Mouse (Mus musculus): ENCODE measurements around the gene Srp72. TPM values are rescaled to one million over a fixed set of nuclear protein-coding genes. Genes with fewer than 3 reads are reported as not detected.
A peak's percentile ranks its signal among the peaks of the same experiment; 100 is the strongest.

Srp72 gene
- polyA plus RNA-seq, 1 experiment from 2014 or later: 49.5 TPM

DNA sequence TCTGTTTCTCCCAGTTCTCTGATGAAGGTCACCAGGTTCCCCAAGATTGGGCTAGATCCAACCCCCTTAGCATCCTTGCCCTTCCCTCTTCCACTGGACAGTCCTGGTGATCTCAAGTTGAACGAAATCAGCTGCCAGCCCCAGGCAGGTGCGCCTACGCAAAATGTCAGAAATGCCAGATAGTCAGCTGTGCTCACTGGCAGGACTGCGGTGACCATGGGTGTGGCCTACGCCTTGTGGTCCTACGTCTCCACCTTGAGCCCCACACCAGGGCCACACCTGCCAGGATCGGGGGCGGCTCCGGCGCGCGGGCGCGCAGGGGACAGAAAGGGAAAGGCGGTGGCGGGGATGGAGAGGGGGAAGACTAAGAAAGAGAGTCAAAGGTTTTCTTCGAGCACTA is 26.7 kb downstream of the Srp72 start:
- H3K36me3 ChIP-seq (ENCODE audit: insufficient read depth, low read length): peaks cover 16% of the 10 kb centered on the region; the same call in 1 of the 2 replicates
- H3K9me3 ChIP-seq (ENCODE audit: low read length): no peaks in the 10 kb centered on the region
- no peak overlapping the region for H3K4me3 ChIP-seq (ENCODE audit: low read depth, low read length)
- no peak overlapping the region for H3K4me2 ChIP-seq (replicated peaks; ENCODE audit: low read depth, low read length)
- H3K9ac ChIP-seq (replicated peaks; ENCODE audit: low read depth): no peak overlapping the region
- TF ChIP-seq EP300 (IDR thresholded peaks at IDR 0.05): no peak
- TF ChIP-seq CTCF (IDR thresholded peaks at IDR 0.05): no peak
- ATAC-seq (no peak), DNase-seq (ENCODE audit: low spot score) (no peak)
- H3K4me1 ChIP-seq (ENCODE audit: insufficient read depth, low read depth, low read length): no peaks in the 10 kb centered on the region
- no peaks in the 10 kb centered on the region for H3K27me3 ChIP-seq (replicated peaks; ENCODE audit: insufficient read depth, low read length)
- no peak overlapping the region for H3K27ac ChIP-seq (ENCODE audit: low read length)
- 91% methylated on average over 17 of the region's 17 CpGs for WGBS

DNA sequence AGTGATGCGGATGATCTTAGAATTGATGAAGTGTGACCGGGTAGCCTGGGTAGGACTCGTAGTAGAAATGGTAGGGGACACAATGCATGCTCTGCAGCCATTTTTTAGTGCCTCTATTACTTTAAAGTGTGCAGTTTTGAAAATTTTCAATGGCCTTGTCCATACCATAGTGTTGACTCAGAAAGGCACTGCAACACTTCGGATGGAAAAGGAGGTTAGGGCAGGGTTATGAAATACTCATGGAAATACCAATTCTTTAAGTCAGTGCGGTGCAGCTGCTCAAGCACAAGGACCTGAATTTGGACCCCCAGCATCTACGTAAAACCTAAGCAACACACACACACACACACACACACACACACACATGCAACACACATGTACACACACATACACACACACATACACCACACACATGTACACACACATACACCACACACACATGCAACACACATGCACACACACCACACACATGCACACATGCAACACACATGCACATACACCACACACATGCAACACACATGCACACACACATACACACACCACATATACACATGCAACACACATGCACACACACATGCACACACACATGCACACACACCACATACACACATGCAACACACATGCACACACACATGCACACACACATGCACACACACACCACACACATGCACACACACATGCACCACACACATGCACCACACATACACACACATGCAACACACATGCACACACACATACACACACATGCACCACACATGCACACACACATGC is 29.8 kb downstream of the Srp72 start, which contains the start of gene Arl9:
Arl9 (plus strand) TSS at position 5 of the 771 bp plus-strand sequence.
- Histone ChIP-seq H3K27me3 (replicated peaks; ENCODE audit: insufficient read depth, low read length) (no peaks in the 10 kb centered on the region), H3K27ac (ENCODE audit: low read length) (no peak within 1 kb of the TSS), H3K4me2 (replicated peaks; ENCODE audit: low read depth, low read length) (no peak within 1 kb of the TSS), H3K9ac (replicated peaks; ENCODE audit: low read depth) (no peak within 1 kb of the TSS), H3K4me1 (ENCODE audit: insufficient read depth, low read depth, low read length) (no peaks in the 10 kb centered on the region), H3K36me3 (ENCODE audit: insufficient read depth, low read length) (no peaks in the 10 kb centered on the region), H3K4me3 (ENCODE audit: low read depth, low read length) (no peak within 1 kb of the TSS), H3K9me3 (ENCODE audit: low read length) (no peaks in the 10 kb centered on the region)
- DNase-seq (ENCODE audit: low spot score) (no peak), ATAC-seq (no peak)
- WGBS: 86% methylated on average over 6 of the region's 6 CpGs
- no peak for TF ChIP-seq EP300 (IDR thresholded peaks at IDR 0.05)

DNA sequence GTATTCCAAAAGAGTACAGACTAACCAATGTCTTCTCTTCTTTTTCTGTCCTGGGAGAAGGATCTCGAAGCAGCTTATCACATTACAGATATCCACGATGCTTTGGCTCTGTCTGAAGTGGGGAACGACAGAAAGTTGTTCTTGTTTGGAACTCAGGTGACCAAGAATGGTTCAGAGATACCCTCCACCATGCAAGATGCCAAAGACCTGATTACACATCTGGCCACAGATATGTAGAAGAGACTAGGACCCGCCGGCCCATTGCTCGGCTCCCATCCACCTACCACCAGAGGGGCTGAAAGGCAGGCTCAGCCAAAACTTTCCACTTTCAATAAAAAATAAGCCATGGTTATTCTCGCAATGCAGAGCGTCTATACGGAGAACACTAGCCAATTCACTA is 35.9 kb downstream of the Srp72 start:
- Histone ChIP-seq H3K9me3 (ENCODE audit: low read length) (no peaks in the 10 kb centered on the region), H3K27ac (ENCODE audit: low read length) (no peak overlapping the region), H3K4me1 (ENCODE audit: insufficient read depth, low read depth, low read length) (no peaks in the 10 kb centered on the region), H3K27me3 (replicated peaks; ENCODE audit: insufficient read depth, low read length) (no peaks in the 10 kb centered on the region), H3K4me2 (replicated peaks; ENCODE audit: low read depth, low read length) (no peak overlapping the region), H3K9ac (replicated peaks; ENCODE audit: low read depth) (no peak overlapping the region), H3K36me3 (ENCODE audit: insufficient read depth, low read length) (no peaks in the 10 kb centered on the region), H3K4me3 (ENCODE audit: low read depth, low read length) (no peak overlapping the region)
- no peak for ATAC-seq
- WGBS: 86% methylated on average over 9 of the region's 9 CpGs
- DNase-seq (ENCODE audit: low spot score): no peak
- TF ChIP-seq EP300 (IDR thresholded peaks at IDR 0.05) (no peak), CTCF (IDR thresholded peaks at IDR 0.05) (no peak)

DNA sequence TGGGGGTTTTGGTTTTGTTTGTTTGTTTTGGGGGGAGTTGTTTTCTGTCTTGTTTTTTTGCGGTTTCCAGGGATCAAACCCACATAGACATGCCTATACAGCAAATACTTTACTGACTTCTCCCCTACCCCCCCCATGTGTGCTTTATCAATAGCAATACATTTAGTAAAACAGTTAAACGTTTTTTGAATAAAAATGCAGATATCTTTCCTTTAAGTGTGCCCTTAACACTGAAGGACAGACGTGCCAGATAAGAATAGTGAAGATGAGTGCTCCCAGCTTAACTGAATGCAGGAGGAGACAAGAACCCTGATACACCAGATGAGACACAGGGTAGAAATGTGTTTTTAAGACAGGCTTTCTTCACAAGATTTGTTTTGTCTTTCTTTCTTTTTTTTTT is 36.6 kb downstream of the Srp72 start:
- Histone ChIP-seq H3K9ac (replicated peaks; ENCODE audit: low read depth) (no peak overlapping the region), H3K4me2 (replicated peaks; ENCODE audit: low read depth, low read length) (no peak overlapping the region), H3K27ac (ENCODE audit: low read length) (no peak overlapping the region), H3K4me1 (ENCODE audit: insufficient read depth, low read depth, low read length) (peaks cover 1% of the 10 kb centered on the region; the same call in 1 of the 2 replicates), H3K36me3 (ENCODE audit: insufficient read depth, low read length) (no peaks in the 10 kb centered on the region), H3K27me3 (replicated peaks; ENCODE audit: insufficient read depth, low read length) (no peaks in the 10 kb centered on the region), H3K4me3 (ENCODE audit: low read depth, low read length) (no peak overlapping the region), H3K9me3 (ENCODE audit: low read length) (no peaks in the 10 kb centered on the region)
- TF ChIP-seq CTCF (IDR thresholded peaks at IDR 0.05): no peak
- no peak for TF ChIP-seq EP300 (IDR thresholded peaks at IDR 0.05)
- DNase-seq (ENCODE audit: low spot score): no peak
- 64% methylated on average over 3 of the region's 3 CpGs for WGBS
- no peak for ATAC-seq

DNA sequence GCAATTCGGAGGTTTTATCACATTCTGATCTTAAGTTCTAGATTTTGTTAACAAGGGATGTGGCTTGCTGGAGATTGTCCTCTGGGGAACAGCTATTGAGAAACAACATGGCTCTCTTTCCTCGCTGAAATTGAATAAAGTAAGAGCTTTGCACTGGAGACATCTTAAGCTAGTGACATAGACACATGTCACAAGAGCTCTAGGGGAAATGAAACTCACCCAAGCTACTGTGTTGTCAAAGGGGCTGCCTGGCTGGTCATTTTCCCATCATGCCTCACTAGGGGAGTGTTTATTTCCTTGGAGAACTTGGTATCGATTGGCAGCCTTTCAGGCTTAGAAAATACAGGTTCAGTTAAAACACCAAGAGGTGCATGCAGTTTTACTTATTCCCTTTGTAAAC is 38.7 kb downstream of the Srp72 start:
- no peaks in the 10 kb centered on the region for H3K36me3 ChIP-seq (ENCODE audit: insufficient read depth, low read length)
- ATAC-seq: no peak
- H3K4me3 ChIP-seq (ENCODE audit: low read depth, low read length): no peak overlapping the region
- DNase-seq (ENCODE audit: low spot score): peak; percentile 35
- H3K27me3 ChIP-seq (replicated peaks; ENCODE audit: insufficient read depth, low read length): no peaks in the 10 kb centered on the region
- H3K4me1 ChIP-seq (ENCODE audit: insufficient read depth, low read depth, low read length): peaks cover 3% of the 10 kb centered on the region; the same call in 1 of the 2 replicates
- no peaks in the 10 kb centered on the region for H3K9me3 ChIP-seq (ENCODE audit: low read length)
- TF ChIP-seq CTCF (IDR thresholded peaks at IDR 0.05) (no peak), EP300 (IDR thresholded peaks at IDR 0.05) (no peak)
- no peak overlapping the region for H3K9ac ChIP-seq (replicated peaks; ENCODE audit: low read depth)
- WGBS: 53% methylated on average over 3 of the region's 3 CpGs
- no peak overlapping the region for H3K4me2 ChIP-seq (replicated peaks; ENCODE audit: low read depth, low read length)
- no peak overlapping the region for H3K27ac ChIP-seq (ENCODE audit: low read length)

DNA sequence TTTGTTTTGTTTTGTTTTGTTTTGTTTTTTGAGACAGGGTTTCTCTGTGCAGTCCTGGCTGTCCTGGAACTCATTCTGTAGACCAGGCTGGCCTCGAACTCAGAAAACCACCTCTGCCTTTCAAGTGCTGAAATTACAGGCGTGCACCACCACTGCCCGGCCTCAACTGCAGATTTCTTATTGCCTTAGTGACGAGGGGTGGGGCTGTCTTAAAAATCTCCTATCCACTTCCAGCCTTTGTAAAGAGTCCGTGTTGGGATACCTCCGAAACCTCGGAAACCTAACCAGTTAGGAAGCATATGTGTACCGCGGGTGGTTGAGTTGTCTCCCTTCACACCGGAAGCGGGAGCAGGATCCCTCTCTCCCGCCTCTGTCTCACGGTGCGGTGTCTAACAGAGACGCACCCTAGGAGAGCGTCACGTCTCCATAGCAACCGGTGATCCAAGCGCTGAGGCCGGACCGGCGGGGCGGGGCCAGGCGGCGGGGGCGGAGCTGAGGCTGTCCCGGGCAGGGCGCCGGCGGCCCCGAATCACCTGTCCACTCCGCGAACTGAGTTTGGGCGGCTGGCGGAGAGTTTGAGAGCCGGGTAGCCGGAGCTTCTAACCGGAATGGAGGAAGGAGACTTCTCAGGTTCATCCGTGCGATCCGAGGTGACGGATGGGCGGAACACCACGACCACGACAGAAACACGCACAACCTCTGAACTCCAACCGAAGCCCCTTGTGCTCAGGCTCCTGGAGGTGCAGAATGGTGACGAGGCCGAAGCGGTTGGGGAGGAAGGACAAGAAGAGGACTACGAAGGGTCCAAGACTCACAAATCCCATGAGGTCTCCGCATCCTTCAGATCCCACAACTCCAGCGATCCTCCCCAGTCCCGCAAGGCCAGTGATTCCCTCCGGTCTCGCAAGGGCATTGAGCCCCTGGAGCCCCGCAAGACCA is 41.3 kb downstream of the Srp72 start, which contains the start of gene Thegl:
Thegl (plus strand) TSS at position 480 of the 939 bp plus-strand sequence.
- H3K4me1 ChIP-seq (ENCODE audit: insufficient read depth, low read depth, low read length): peaks cover 3% of the 10 kb centered on the region; the same call in 1 of the 2 replicates
- DNase-seq (ENCODE audit: low spot score) (peak; percentile 93), ATAC-seq (peak; percentile 99)
- no peaks in the 10 kb centered on the region for H3K36me3 ChIP-seq (ENCODE audit: insufficient read depth, low read length)
- H3K4me2 ChIP-seq (replicated peaks; ENCODE audit: low read depth, low read length): peak within 1 kb of the TSS; percentile 65
- H3K9ac ChIP-seq (replicated peaks; ENCODE audit: low read depth): 0 out of 2 replicates have a peak within 1 kb of the TSS, but pooled peaks have one; percentile 16
- WGBS: 17% methylated on average over 56 of the region's 57 CpGs
- TF ChIP-seq EP300 (IDR thresholded peaks at IDR 0.05): no peak
- no peak for TF ChIP-seq CTCF (IDR thresholded peaks at IDR 0.05)
- H3K27ac ChIP-seq (ENCODE audit: low read length): no peak within 1 kb of the TSS
- H3K27me3 ChIP-seq (replicated peaks; ENCODE audit: insufficient read depth, low read length): no peaks in the 10 kb centered on the region
- no peaks in the 10 kb centered on the region for H3K9me3 ChIP-seq (ENCODE audit: low read length)
- H3K4me3 ChIP-seq (ENCODE audit: low read depth, low read length): peak within 1 kb of the TSS; percentile 39
